Mouse (Mus musculus) 3134 (cell line): ENCODE results near the gene Hrh1.
"Not testable (repeated sequence)": the region's sequence is repeated elsewhere in the genome, so short reads cannot be mapped to it uniquely, and the experiment has no call there.

Source experiments
- DNase-seq: peaks from one replicate; pipeline ENCODE4 v3.0.0-alpha.2; 2011; ENCODE audit warnings: low spot score; ENCODE audit not compliant: insufficient read length; ENCODE audit errors: extremely low read depth

The Hrh1 gene

DNA sequence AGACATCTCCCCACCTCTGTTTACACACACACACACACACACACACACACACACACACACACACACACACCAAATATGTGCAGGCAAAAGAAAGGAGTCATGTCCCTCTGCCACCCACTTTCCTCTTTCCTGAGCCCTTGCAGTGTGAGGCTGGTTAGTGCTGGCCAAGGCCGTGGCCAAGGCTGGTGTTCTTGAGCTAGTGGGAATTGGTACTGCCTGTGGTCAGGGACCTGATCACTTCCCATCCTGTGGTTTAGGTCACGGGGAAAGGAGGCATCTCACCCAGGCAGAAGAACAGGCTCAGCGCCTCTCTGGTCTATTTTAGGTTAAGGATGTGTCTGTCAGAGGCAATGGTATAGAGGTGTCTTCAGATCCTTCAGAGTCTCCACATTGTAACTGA lies 59.6 kb downstream of the Hrh1 start:
- peak; percentile 61 for DNase-seq

DNA sequence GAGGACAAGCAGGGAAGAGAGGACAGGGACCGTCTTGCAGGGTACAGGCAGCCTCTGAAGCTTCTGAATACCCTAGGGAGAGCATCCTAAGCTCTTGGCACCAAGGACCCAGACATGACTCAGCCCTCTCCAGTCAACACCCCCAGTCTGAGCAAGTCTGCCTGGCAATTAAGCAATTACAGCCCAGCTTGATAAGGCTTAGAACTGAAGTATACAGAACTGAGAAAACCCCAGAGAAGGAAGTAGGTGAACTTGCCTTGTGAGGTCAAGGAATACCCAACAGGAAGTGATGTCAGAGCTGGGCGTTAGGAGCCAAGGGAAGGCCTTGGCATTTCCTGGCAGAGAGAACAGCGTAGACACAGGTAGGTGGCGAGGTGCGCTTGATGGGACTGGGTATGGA lies 60.5 kb downstream of the Hrh1 start:
- DNase-seq, result peak; percentile 78

DNA sequence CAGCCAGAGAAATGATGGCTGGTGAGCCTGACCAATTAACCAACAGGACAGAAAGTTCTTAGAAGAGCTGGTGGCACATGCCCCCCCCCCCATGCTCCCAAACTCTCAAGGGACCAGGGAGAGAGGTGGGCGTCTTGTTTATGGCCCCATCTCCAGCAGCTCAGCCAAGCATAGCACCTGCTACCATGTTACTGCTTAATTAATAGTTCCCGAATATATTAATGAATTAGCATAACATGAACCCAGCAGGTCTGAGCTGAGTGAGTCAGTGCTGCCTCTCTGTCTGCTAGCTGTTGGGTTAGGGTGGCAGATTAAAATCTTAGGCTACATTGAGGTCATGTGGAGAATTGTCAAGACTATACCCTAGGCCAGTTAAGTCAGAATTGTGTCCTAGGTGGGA lies 62.2 kb downstream of the Hrh1 start:
- DNase-seq, result no peak

DNA sequence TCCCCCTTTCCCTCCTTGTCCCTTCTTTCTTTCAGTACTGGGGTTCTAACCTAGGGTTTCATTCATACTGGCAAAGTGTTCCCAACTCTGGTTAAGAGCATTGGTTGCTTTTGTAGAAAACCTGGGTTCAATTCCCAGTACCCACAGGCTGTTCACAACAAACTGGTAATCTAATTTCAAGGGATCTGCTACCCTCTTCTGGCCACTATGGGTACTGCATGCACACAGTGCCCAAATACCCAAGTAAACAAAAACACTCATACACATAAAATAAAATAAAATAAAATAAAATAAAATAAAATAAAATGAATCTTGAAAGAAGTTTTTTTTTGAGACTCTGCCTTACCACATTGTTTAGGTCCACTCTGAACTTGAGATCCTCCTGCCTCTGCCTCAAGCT lies 63.8 kb downstream of the Hrh1 start:
- DNase-seq, result no peak

DNA sequence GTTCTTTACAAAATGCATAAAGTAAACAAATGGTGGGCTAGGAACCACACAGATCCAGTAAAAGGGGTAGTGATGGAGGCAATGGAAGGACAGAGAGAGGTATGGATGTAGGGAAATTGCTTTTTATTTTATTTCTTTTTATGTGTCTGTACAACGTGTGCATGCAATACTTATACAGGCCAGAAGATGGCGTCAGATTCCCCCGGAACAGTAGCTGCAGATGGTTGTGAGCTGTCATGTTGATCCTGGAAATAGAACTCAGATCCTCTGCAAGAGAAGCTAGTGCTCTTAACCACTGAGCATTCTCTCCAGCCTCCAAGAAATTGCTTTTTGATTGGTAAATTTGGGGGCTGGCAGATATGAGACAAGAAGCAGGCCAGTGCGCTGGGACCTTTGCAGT lies 65.0 kb downstream of the Hrh1 start:
- DNase-seq, result no peak

DNA sequence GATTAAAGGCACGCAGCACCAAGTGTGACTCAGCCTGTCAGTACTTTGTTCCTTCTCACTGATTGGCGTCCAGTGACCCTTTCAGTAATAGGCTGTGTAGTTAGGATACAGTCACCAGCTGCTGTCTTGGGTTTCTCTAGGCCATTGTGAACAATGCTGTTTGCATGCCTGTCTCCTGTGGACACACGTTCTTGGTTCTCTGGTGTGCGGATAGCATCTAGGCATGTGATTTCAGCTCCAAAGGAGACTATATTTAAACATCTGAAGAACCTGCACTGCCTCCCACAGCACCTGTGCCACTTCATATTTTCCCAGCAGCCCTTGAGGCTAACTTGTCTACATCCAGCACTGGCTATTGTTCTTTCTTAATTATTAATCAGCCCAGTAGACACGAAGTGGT lies 75.8 kb downstream of the Hrh1 start:
- DNase-seq, result no peak

DNA sequence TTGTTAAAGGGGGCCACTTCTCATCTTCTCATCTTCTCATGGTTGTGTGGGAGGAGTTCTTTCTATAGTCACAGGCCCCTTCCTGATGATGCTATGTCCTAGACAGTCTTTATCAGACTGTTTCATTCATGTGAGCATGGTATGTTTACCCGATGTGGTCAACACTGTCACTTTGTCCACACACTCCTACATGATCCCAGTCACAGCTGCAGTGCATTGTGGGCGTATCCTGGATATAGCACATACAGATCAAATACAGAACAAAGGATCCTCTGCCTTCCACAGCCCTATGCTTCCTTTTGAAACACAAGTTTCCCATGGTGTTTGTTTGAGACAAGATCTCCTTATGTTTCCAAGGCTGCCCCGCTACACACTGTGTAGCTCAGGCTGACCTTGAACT lies 76.3 kb downstream of the Hrh1 start:
- DNase-seq, result no peak

DNA sequence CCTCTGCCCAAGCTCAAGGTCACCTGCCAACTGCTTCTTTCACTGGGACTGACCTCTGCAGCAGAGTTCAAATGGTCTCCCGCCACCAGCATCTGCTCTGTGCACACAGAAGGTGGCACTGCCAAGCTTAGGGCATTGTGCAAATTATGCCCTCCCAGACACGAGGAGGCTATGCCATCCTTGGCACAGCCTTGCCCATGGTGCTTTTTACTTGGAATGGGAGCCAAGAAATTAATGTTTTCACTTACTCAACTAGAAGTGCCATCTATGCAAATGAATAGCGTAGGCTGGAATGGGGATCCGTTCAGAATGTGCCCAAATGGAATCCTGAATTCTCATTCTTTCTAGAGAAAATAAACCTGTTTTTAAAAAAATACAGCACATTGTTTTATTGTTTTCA lies 77.2 kb downstream of the Hrh1 start:
- no peak for DNase-seq

DNA sequence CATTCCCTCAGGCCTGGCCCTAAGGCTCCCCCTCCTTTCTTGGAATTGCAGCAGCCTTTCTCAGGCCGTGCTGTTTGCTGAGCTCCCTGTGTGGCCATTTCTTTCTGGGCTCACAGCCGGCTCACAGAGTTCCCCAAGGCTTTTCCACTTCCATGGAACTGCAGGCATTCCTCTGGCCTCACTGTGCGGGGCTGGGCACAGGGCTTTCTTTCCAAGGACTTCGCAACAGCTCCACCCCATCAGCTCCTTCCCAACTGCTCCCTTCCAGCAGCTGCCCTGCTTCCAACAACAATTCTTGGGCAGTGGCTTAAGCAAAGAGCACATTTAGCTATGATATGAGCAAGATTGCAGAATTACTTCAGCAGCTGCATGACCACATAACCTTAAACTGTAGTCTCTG lies 81.0 kb downstream of the Hrh1 start:
- DNase-seq, result no peak

DNA sequence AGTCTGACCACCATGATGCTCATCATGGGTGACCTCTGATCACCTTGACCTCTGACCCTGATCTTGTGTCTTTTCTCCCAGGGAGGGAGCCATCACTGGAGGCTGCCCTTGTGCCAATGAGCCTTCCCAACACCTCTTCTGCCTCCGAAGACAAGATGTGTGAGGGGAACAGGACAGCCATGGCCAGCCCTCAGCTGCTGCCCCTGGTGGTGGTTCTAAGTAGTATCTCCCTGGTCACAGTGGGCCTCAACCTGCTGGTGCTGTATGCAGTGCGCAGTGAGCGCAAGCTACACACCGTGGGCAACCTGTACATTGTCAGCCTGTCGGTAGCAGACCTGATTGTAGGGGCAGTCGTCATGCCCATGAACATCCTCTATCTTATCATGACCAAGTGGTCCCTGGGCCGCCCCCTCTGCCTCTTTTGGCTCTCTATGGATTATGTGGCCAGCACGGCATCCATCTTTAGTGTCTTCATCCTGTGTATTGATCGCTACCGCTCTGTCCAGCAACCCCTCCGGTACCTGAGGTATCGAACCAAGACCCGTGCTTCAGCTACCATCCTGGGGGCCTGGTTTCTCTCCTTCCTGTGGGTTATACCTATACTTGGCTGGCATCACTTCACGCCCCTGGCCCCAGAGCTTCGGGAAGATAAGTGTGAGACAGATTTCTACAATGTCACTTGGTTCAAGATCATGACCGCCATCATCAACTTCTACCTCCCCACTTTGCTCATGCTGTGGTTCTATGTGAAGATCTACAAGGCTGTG lies 82.1 kb downstream of the Hrh1 start:
- DNase-seq, result no peak

DNA sequence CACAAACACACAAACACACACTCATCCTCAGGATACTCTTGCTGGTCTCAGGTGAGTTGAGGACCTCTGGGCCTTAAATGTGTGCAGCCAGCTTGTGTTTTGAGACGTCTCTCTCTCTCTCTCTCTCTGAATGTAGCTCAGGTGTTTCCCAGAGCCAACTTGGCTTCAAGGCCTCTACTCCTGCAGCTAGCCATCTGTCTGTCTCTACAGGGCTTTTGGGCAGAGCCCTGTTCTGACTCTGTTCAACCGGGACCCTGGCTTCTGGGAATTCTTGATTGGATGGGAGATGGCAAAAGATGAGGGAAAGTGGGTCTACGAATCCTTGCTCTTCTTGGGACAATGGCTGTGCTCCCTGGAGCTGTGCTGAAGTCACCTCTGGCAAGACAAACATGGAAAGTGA lies 91.6 kb downstream of the Hrh1 start:
- DNase-seq, result no peak

DNA sequence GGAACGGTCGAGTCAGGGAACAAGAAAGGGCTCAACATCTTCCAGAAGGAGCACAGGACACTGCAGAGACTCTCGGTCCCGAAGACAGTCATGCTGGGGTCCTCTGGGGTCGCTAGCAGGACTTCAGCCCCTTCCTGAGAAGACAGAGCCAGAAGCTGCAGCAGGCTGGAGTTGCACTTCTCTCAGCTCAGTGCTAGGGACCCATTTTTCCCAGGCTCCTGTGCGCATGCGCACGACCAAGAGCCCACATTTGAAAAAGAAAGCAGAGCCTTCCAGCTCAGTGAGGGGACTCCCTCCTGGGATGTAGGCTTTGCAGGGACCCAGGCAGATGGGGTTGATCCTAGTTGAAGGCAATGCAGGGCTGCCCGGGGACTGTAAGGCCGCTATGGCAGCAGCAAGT lies 94.9 kb downstream of the Hrh1 start:
- DNase-seq, result not testable (repeated sequence)

DNA sequence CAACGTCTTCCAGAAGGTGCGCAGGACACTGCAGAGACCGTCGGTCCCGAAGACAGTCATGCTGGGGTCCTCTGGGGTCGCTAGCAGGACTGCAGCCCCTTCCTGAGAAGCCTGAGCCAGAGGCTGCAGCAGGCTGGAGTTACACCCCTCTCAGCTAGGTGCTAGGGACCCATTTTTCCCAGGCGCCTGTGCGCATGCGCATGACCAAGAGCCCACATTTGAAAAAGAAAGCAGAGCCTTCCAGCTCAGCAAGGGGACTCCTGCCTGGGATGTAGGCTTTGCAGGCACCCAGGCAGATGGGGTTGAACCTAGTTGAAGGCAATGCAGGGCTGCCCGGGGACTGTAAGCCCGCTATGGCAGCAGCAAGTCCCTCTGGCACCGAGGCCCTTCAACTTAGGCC lies 97.3 kb downstream of the Hrh1 start:
- DNase-seq, result peak; percentile 24

DNA sequence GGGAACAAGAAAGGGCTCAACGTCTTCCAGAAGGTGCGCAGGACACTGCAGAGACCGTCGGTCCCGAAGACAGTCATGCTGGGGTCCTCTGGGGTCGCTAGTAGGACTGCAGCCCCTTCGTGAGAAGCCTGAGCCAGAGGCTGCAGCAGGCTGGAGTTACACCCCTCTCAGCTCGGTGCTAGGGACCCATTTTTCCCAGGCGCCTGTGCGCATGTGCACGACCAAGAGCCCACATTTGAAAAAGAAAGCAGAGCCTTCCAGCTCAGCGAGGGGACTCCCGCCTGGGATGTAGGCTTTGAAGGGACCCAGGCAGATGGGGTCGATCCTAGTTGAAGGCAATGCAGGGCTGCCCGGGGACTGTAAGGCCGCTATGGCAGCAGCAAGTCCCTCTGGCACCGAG lies 116.3 kb downstream of the Hrh1 start:
- DNase-seq, result not testable (repeated sequence)

DNA sequence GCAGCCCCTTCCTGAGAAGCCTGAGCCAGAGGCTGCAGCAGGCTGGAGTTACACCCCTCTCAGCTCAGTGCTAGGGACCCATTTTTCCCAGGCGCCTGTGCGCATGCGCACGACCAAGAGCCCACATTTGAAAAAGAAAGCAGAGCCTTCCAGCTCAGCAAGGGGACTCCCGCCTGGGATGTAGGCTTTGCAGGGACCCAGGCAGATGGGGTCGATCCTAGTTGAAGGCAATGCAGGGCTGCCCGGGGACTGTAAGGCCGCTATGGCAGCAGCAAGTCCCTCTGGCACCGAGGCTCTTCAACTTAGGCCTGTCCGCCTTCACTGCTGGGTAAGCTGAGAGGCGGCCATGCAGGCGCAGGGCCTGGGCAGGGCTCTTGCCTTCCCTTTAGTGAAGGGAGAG lies 131.0 kb downstream of the Hrh1 start:
- DNase-seq, result not testable (repeated sequence)
